Mouse (Mus musculus) testis, postnatal 14 days (tissue): Measurements from ENCODE around the gene P2rx7.

Experiments
- DNase-seq: peaks from one replicate; pipeline ENCODE4 v3.0.0; 2021; ENCODE audit warnings: low spot score

The P2rx7 gene

GRCm38 (mm10) chr5:122731321-122731720, 87.6 kb downstream of the P2rx7 start:
- peak; percentile 45 for DNase-seq

GRCm38 (mm10) chr5:122731991-122732673, 88.4 kb downstream of the P2rx7 start:
- DNase-seq, result no peak

DNA sequence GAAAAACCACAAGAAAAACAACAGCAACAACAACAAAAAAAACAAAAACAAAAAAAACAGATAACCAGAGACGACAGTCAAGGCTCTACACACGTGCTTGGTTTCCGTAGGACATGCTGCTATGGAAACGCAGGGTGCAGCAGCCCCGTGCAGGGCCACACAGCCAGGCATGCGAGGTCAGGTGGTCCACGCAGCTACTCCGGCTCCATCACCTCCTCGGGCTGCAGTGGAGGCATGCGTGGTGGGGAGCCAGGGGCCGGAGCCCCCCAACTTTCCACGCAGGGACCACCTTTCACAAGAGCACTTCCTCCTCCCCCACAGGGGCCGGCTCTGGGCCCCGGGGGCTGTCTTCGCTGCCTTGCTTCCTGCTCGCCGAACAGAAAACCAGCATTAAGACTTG, 90.2 kb downstream of the P2rx7 start:
- DNase-seq, result no peak

DNA sequence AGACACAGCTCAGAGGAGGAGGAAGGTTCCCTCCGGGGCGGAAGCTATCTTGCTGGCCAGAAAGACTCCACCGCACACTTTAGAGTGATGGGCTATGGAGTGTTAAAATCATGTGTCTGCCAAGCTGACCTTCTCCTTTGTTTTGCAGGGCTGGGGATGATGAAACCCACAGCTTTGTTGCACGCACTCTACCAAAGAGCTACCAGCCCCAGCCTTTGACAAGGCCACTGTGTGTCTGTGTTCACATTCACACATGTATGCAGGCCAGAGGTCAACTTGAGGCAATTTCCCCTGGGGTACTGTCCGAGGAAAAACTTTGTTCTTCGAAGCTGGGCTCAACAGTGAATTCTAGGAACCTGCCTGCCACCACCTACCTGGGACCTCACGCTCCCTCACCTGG, 92.1 kb downstream of the P2rx7 start:
- no peak for DNase-seq

DNA sequence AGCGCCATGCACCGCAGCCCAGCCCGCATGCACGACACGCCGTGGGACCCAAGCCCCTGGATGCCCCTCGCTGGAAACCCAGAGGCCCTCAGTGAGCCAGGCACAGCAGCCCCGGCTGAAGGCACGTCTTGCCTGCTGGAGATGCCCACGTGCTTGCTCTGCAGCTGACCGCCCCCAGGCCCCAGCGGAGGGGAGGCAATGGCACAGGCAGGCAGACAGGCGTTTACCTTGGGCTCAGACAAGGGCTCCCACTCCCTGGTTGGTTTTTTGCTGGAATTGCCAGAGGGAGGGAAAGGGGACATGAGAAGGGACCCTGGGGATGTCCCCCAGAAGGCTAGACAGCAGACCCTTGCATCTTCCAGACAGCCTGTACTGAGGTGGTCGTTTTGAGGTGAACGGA, 93.0 kb downstream of the P2rx7 start:
- no peak for DNase-seq
